10 mouse cellular contexts compared by ENCODE assay signal in the genomic region with DNA sequence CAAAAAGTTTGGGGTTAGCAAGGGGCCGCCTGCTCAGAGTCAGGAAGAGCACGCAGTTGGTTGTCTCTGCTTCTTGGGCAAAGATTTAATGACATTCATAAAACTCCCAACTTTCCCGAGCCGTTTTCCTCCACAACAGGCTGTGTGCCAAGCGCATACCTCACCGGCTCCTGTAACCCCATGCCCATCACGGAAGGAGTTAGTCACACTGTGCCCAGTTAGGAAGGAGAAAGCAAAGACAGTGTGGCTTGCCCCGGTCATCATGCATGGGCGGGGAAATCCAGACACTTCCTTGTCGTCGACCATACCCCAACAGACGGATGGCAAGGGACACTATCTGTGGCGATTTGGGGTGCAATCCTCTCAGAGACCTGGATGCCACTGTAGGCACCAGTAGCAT. TPM values are rescaled to one million over a fixed set of nuclear protein-coding genes. Genes with fewer than 3 reads are reported as not detected.
A peak's percentile ranks its signal among the peaks of the same experiment; 100 is the strongest.
DNase-seq lines count a peak whose midpoint lies in the region; ATAC-seq lines count a peak whose summit lies in the region.
"Had no signal": no experiment of that assay in that cellular context is flagged by ENCODE, and none has a peak within 500 bp of the region (broad histone marks: within the 10 kb centered on the region; RNA-seq: fewer than 3 reads in every experiment).

No protein-coding gene starts in this region.

- peaks cover 91% of the 10 kb centered on the region for H3K4me1 ChIP-seq in heart, embryonic 12.5 days (replicated peaks)

- H3K9me3 ChIP-seq in heart, embryonic 12.5 days (replicated peaks), result no peaks in the 10 kb centered on the region

- ATAC-seq in heart, embryonic 12.5 days (ENCODE audit: insufficient number of reproducible peaks, low FRiP score), result no peak

- WGBS in heart, embryonic 12.5 days, result 68% methylated on average over 13 of the region's 13 CpGs

- H3K4me3 ChIP-seq in heart, embryonic 12.5 days, result no peak overlapping the region

- no peaks in the 10 kb centered on the region for H3K27me3 ChIP-seq in heart, embryonic 12.5 days (replicated peaks)

- peak overlapping the region; percentile 73 for H3K27ac ChIP-seq in heart, embryonic 12.5 days (ENCODE audit: poor library complexity, severe bottlenecking)
- H3K27ac ChIP-seq: macrophage had no signal

- H3K36me3 ChIP-seq in heart, embryonic 12.5 days, result peaks cover 6% of the 10 kb centered on the region

- intact Hi-C loops in heart, postnatal 25 days (cut with DNase I), result no loop called here

- no peak for DNase-seq in heart, postnatal 25 days (ENCODE audit: low spot score)
- DNase-seq in urinary bladder, postnatal 14 days (ENCODE audit: low spot score), result peak; percentile 68
- DNase-seq in urinary bladder, adult 2 months (ENCODE audit: low spot score), result no peak
- peak; percentile 50 to 55 for DNase-seq in kidney, adult 8-10 months
- DNase-seq in layer of hippocampus, postnatal 14 days (ENCODE audit: low spot score in 2 of 2), result no peak
- DNase-seq in frontal cortex, postnatal 10 days (ENCODE audit: low spot score in 2 of 2), result no peak
- no peak for DNase-seq in spleen, adult 18-20 months
- DNase-seq: thymus, postnatal 14 days had no signal

- H3K9ac ChIP-seq in heart, embryonic 12.5 days, result peak overlapping the region; percentile 24; the same call in 1 of the 2 replicates

- peak overlapping the region; percentile 32 for H3K4me2 ChIP-seq in heart, embryonic 12.5 days

RNA-seq across cellular contexts. Expression of gene Tnrc18, which starts 19.8 kb away (rescaled TPM):
- polyA plus RNA-seq in heart, embryonic 12.5 days (2016; fragmentation: Nextera tagmentation; extraction: Ambion mirVana), result 31.7 and 34.7 TPM in 2 replicates
- 10 to 100 TPM; 50.5 to 59.1 TPM for total RNA-seq in heart, postnatal 25 days (2021)
- polyA plus RNA-seq in urinary bladder, adult 2 months (2012; rRNA removed), result 21.4 and 49.1 TPM in 2 replicates
- 100 to 1,000 TPM; 172 to 184 TPM for total RNA-seq in layer of hippocampus, postnatal 14 days (2021)

Comparison
In these comparisons a context has a peak if more than half of its experiments do, and no peak if none do; other contexts are left out.
1. DNase-seq: peak in urinary bladder, postnatal 14 days (single experiment) and kidney, adult 8-10 months (2 of 2); none in heart, postnatal 25 days (single experiment), urinary bladder, adult 2 months (single experiment), layer of hippocampus, postnatal 14 days (0 of 2), frontal cortex, postnatal 10 days (0 of 2) and spleen, adult 18-20 months (0 of 2).